Mouse (Mus musculus): ENCODE measurements at regions not wholly inside any gene's neighbourhood (a gene's known extent, or its start where the extent isn't known, plus 50 kb on each side); places are given as distances from the start of the nearest gene placed in this dataset.

- no peak for DNase-seq (ENCODE audit: low spot score)
These were observed 157.0 kb downstream of the Cyp26b1 start for GRCm38 (mm10) chr6:84436716-84437115.

GRCm38 (mm10) chr6:84434532-84434931 is 159.2 kb downstream of the Cyp26b1 start:
- DNase-seq (ENCODE audit: low spot score) = no peak

GRCm38 (mm10) chr6:84431622-84431955 is 162.1 kb downstream of the Cyp26b1 start:
- DNase-seq (ENCODE audit: low spot score) = no peak

GRCm38 (mm10) chr6:84430925-84431621 is 162.6 kb downstream of the Cyp26b1 start:
- DNase-seq (ENCODE audit: low spot score) = no peak

GRCm38 (mm10) chr6:84430146-84430545 is 163.6 kb downstream of the Cyp26b1 start:
- DNase-seq (ENCODE audit: low spot score) = no peak

- DNase-seq (ENCODE audit: low spot score) = no peak
These were observed 164.5 kb downstream of the Cyp26b1 start for GRCm38 (mm10) chr6:84429247-84429646.

GRCm38 (mm10) chr6:84426691-84427090 is 167.0 kb downstream of the Cyp26b1 start:
- no peak for DNase-seq (ENCODE audit: low spot score)

- no peak for DNase-seq (ENCODE audit: low spot score)
These were observed 167.9 kb downstream of the Cyp26b1 start for GRCm38 (mm10) chr6:84425823-84426222.

GRCm38 (mm10) chr6:84422946-84423345 is 170.8 kb downstream of the Cyp26b1 start:
- no peak for DNase-seq (ENCODE audit: low spot score)

GRCm38 (mm10) chr6:84419691-84420090 is 174.0 kb downstream of the Cyp26b1 start:
- DNase-seq (ENCODE audit: low spot score) = no peak

- DNase-seq (ENCODE audit: low spot score) = no peak
These were observed 174.4 kb downstream of the Cyp26b1 start for GRCm38 (mm10) chr6:84419281-84419680.

- no peak for DNase-seq (ENCODE audit: low spot score)
These were observed 176.6 kb downstream of the Cyp26b1 start for GRCm38 (mm10) chr6:84416992-84417636.

GRCm38 (mm10) chr6:84414400-84414799 is 179.3 kb downstream of the Cyp26b1 start:
- no peak for DNase-seq (ENCODE audit: low spot score)

GRCm38 (mm10) chr6:84409863-84410513 is 183.7 kb downstream of the Cyp26b1 start:
- DNase-seq (ENCODE audit: low spot score) = no peak

- DNase-seq (ENCODE audit: low spot score) = no peak
These were observed 185.2 kb downstream of the Cyp26b1 start for GRCm38 (mm10) chr6:84408513-84408912.

- DNase-seq (ENCODE audit: low spot score) = no peak
These were observed 185.9 kb downstream of the Cyp26b1 start for GRCm38 (mm10) chr6:84407773-84408172.

GRCm38 (mm10) chr6:84404695-84405094 is 189.0 kb downstream of the Cyp26b1 start:
- no peak for DNase-seq (ENCODE audit: low spot score)

- no peak for DNase-seq (ENCODE audit: low spot score)
These were observed 191.3 kb downstream of the Cyp26b1 start for GRCm38 (mm10) chr6:84402431-84402830.

GRCm38 (mm10) chr6:84394496-84395090 is 199.1 kb downstream of the Cyp26b1 start:
- DNase-seq (ENCODE audit: low spot score) = no peak

GRCm38 (mm10) chr6:84393519-84394231 is 200.0 kb downstream of the Cyp26b1 start:
- DNase-seq (ENCODE audit: low spot score) = no peak

- DNase-seq (ENCODE audit: low spot score) = no peak
These were observed 200.8 kb downstream of the Cyp26b1 start for GRCm38 (mm10) chr6:84392752-84393511.
